Mouse (Mus musculus): ENCODE data around the gene Tcn2.

Gene Tcn2

GRCm38 (mm10) chr11:3895458-3895857 lies 36.5 kb downstream of the Tcn2 start:
- no peak for DNase-seq (ENCODE audit: low spot score in 2 of 2)

GRCm38 (mm10) chr11:3894406-3895281 lies 37.3 kb downstream of the Tcn2 start, which contains the start of the genes 4921536K21Rik and Dusp18:
4921536K21Rik (minus strand) TSS chr11:3895098.
Dusp18 (plus strand) TSS chr11:3895240.
- DNase-seq (ENCODE audit: low spot score in 2 of 2): peak; percentile 74 to 90

- DNase-seq (ENCODE audit: low spot score in 2 of 2): no peak
Observed at GRCm38 (mm10) chr11:3893970-3894369, 38.0 kb downstream of the Tcn2 start.

- DNase-seq (ENCODE audit: low spot score in 2 of 2): no peak
Observed at GRCm38 (mm10) chr11:3887331-3887730, 44.6 kb downstream of the Tcn2 start.

GRCm38 (mm10) chr11:3883711-3884110 lies 48.2 kb downstream of the Tcn2 start:
- no peak for DNase-seq (ENCODE audit: low spot score in 2 of 2)

- DNase-seq (ENCODE audit: low spot score in 2 of 2): peak in 1 of 2 experiments; percentile 78
Observed at GRCm38 (mm10) chr11:3879836-3880235, 52.1 kb downstream of the Tcn2 start.

GRCm38 (mm10) chr11:3878660-3879059 lies 53.3 kb downstream of the Tcn2 start:
- DNase-seq (ENCODE audit: low spot score in 2 of 2): no peak

- no peak for DNase-seq (ENCODE audit: low spot score in 2 of 2)
Observed at GRCm38 (mm10) chr11:3876419-3876818, 55.5 kb downstream of the Tcn2 start.
